Mouse (Mus musculus): ENCODE measurements around the gene Spem2. TPM values are rescaled to one million over a fixed set of nuclear protein-coding genes. Genes with fewer than 3 reads are reported as not detected.
A peak's percentile ranks its signal among the peaks of the same experiment; 100 is the strongest.

Gene Spem2
- total RNA-seq, 2 experiments from 2014 or later, result not detected

DNA sequence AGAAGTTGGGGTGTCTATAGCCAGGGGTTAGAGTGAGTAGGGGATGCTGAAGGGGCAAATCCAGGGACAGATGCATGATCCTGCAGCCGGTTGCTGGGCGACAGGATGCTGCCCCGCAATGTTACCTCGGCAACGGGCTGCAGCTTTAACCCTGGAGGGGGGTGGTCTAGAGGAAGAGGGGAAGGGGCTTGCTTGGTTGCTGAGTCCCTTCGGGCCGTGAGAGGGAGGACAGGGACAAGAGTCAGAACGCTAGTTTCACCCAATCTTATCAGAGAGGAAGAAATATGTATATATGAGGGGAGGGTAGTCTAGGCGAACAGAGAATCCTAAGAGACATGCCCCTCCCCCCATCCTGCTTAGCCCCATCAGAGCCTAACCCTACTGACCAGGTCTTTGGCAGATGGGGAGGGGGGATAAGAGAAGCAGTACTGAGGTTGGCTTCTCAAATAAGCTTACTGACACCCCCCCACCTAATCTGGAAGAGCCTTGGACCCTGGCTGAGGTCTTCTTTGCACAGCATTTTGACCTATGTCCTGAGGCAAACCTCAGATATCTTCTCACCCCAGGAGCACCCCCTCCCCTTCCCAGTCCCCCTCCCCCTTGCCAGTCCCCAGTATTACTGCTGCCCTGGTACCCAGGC is 17.2 kb upstream of the Spem2 start:
- DNase-seq, result no peak

DNA sequence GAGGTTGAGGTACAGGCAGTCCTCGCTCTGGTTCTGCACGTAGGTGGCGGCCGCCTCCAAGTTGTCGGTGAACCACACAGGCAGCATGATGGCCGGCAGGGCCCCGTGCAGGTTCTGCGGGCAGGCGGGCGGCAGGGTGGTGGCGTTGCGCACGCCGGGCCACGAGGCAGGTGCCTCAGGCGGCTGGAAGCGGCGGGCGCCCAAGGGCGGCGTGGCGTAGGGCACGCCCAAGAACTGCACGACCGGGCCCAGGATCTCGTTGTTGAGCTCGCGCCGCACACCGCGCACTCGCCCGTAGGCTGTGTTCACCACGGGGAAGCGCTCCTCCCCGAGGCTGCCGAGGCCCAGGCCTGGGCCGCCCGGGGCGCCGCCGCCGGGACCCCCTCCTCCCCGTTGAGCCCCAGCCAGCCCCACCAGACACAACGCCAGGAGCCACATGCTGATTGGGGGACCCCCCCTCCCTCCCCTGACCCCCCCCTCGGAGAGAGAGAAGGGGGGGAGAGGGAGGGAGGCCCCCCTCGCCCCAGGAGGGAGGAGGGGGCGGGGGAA is 15.8 kb upstream of the Spem2 start:
- DNase-seq, result peak; percentile 36

DNA sequence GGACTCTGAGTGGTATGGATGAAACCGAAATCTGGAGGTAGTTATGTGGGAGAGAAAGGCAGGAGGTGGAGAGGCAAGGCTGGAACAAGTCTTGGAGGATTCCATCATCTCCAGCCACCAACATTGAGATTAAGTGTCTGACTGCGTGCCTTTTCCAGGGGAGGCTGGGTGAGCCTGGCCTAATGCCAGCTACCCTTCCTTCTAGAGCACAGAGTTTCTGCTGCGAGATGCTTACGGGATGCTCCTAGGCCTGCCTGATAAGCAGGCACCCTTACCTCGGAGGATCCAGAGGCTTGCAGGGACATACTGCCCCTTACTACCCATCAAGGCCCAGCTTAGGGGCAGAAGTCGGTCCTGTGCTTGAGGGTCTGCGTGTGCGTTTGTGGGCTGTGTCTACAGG is 15.3 kb upstream of the Spem2 start:
- no peak for DNase-seq

DNA sequence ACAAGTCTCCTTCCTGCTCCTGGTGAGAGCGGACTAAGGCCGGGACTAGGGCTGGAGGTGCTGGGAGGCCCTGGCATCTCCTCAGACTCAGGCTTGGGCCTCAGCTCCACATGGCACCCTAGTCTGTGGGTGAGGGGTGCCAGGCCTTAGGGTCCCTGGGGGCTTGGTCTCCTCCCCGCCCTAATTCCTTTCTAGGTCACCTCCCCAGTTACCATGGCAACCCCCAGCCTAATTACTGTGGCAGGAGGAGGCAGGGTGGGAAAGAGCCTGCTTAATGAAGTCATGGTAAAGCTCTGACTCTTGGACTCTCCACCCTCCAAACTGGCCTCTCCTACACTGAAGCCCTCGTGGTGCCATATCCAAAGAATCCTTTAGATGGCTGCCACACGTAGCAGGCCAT is 10.6 kb upstream of the Spem2 start:
- DNase-seq, result no peak

DNA sequence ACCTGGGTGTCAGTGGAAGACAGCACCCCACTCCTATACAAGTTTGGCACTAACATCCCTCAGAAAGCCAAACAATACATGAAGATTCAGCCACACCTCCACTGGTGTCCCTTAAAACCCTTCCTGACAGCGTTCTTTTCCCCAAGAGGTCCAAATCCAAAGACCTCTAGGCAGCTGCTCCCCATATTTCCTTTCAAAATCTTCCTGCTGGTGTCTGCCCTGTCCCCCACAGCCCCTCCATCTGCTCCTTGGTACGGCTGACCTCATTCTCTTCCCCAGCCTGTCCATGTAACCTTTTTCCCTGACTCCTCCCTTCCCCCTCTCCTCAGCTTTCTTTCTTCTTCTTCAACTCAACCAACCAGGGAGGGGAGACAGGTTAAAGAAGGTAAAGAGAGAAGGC is 5.2 kb upstream of the Spem2 start:
- no peak for DNase-seq

DNA sequence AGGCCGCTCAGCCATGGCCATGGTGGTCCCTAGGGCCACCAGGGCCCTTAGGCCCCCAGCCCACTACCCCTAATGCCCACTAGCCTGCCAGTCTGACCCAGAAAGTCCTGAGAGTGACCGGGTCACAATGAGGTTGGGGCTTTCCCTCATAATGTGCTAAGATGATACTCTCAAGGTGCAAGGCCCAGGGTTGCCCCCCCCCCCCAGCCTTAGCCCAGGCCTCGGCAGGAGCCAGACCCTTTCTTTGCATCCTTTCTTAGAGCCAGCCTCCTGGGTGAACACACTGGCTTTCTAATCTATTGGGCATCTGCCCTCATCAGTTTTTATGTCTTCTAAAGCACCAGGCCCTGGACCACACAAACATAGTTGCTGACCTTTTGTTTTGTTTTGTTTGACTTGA is 3.8 kb upstream of the Spem2 start, which contains the start of gene Spem1:
TSS of gene Spem1 (minus strand) at position 101 of the 400 bp plus-strand sequence.
- no peak for DNase-seq

DNA sequence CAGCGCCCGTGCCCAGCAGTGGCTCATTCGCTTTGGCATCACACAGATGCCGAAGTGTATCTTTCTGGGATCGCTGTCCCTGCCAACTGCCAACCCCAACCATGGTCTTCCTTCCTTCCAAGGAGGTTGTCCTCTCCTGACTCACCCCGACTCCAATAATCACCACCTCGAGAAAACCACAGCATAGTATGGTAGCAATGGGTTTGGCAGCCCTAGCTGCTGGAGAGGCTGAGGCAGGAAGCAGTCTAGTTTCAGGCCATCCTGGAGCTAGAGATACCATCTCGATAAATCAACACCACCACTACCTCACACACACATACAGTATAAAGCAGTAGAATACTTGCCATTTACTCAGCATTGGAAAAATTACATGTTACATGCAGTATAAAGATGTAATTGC is 606 bp upstream of the Spem2 start:
- DNase-seq, result no peak

DNA sequence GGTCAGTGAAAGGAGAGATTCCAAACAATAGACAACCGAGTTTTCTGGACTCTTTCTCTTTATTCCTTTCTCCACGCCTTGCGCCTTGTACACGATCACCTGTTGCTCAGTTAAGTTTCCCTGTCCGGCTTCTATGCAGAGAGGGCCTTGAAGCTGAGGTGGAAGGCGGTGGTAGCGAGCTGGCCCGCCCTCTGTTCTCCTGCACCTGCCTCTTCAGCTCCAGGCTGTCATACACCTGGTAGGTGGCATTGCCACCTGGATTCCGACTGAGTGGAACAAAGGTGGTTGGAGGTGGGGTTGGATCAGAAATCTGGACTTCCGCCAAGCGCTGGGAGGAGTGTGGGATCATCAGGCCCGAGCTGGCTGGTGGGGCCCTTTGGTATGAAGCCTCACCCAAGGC is 1.7 kb downstream of the Spem2 start:
- no peak for DNase-seq

DNA sequence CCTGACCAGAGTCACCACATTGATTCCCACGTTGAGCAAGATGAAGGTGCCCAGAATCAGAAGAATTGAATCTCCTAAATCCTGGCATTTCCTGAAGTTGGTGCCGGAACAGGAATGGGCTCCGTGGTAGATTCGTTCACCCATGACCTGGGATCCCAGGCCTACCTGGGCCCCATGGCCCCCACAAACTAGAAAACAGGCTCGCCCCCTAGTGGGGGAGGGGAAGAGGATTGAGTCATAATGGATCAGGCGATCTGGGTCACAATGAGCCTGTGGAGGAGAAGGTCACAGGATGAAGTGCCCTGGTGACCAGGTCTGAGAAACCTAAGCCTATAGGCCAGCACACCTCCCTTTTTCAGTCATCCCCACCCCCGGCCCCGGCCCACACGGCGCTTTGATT is 3.1 kb downstream of the Spem2 start, which contains the start of gene Gm39566:
TSS of gene Gm39566 (minus strand) at position 144 of the 400 bp plus-strand sequence.
- DNase-seq, result no peak

DNA sequence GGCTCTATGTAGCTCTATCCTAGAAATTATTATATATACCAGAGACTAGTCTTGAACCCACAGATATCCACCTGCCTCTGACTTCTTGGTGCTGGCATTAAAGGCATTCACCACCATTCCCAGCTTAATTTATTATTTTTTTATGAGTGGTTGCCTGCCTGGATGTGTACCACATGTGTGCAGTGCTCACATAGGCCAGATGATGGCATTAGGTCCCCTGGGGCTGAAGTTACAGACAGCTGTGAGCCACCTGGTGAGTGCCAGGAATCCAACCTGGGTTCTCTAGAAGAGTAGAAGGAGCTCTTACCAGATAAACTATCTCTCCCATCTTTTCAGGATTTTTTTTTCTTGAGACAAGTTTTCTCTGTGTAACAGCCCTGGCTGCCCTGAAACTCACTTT is 8.0 kb downstream of the Spem2 start:
- no peak for DNase-seq

DNA sequence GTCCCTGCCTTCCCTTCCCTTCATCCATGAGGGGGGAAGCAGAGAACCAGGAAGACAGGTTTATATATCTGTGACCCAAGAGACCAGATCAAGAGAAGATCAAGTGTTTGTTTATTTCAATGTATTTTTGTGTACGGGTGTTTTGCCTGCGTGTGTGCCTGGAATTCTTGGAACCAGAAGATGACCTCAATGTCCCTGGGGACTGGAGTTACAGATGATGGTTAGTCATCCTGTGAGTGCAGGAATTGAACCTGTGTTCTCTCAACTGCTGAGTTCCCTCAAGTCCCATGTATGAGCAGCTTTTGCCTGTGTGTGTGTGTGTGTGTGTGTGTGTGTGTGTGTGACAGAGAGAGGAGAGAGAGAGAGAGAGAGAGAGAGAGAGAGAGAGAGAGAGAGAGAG is 10.6 kb downstream of the Spem2 start:
- no peak for DNase-seq

DNA sequence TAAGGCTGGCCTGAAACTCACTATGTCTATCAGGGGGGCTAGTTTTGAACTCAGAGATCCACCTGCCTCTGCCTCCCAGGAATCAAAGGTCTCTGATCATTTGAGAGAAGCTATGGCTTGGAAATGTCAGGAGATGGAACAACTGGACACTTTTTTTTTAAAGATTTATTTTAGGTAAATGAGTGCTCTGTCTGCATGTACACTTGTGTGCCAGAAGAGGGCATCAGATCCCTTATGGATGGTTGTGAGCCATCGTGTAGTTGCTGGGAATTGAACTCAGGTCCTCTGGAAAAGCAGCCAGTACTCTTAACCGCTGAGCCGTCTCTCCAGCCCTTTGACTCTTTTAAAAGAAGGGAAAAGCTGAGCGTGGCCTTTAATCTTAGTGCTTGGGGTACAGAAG is 11.9 kb downstream of the Spem2 start:
- DNase-seq, result no peak

DNA sequence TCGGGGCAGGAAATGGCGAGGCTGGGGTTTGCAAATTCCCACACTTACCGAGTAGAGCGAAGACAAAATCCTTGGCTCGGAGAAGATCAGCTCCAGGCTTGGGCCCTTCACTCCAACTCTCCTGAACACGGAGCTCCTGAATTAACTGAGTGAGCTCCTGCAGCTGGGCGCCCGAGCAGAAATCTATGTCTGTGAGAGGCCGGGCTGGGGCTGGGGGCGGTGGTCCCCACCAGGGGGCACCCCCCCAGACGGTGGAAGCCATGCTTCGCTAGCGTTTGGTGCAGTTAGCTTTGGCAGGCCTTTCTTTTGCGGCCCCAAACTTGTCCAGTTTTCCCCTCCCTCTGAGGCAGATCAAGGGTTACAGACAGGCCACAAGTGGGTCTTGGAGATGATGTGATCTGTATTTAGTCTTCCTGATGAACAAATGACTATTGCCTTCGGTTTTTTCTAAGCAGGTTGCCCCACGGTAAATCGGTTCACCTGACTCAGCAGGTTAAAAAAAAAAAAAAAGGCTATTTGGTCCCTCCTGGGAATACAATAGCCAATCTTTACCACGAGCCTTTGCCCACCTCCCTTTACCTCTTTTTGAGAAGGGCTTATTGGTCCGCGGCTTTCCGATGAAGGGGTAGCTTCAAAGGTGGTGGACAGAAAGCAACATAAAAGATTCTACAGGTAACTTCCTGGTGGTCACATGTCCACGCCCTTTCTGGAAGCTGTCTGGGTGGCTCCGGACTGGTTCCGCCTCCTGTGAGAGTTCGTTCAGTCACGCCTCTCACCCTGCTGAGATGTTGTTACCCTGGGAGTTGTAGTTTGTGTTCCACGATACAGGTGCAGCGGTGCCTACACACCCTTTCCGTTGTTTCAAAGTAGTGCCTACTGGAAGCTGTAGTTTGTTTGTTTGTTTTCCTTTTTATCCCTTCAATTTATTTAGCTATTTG is 13.0 kb downstream of the Spem2 start, which contains the start of gene Tmem102:
TSS of gene Tmem102 (minus strand) at position 653 of the 938 bp plus-strand sequence.
- no peak for DNase-seq

DNA sequence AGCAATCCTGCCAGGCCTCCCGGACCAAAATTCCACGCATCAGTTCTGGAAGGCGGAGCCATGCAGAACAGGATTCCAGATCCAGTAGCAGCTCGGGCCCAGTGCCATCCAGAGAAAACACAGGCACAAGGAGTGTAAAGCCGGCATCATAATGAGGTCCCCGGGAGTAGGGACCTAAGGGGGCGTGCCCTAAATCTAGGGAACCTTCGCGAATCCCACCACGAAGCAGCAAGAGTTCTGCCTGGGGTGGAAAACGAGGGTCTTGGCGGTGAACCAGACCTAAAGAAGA is 13.7 kb downstream of the Spem2 start:
- peak; percentile 55 for DNase-seq

DNA sequence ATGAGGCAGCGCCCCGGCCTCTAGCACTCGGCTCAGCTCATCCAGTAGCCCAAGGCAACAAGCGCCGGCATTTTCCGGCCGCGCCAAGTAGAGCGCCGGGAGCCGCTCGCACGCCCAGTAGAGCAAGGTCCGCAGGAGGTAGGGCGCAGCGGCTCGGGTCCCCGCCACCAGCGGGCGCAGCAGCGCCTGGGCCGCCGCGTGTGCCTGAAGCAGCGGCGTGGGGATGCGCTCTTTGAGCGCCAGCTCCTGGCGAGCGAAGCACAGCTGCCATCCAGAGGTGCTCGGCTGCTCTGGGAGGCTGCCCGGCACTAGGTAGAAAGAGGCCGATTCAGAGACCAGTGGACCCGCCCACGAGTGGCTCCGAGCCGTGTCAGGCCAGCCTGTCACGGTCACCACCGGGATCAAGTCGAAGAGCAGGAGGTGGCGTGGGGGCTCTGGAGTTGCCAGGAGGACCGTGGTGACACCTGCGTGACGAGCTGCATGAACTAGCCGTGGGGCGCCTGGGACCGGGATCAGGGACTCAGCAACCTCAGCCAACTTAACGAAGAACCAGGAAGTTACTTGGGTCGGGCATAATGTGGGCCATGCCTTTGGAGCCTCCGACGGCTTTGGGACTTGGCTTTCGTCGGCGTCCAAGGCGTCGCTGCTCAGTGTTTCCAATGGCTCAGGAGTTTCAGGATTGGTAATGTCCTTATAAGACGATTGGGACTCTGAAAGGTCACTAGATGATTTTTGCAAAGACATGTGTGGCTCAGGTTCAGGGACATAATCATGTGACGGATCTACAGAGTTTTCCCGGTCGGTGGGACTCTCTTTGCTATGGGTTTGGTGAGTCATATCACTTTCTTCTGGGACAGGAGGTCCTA is 14.2 kb downstream of the Spem2 start:
- DNase-seq, result peak; percentile 82

DNA sequence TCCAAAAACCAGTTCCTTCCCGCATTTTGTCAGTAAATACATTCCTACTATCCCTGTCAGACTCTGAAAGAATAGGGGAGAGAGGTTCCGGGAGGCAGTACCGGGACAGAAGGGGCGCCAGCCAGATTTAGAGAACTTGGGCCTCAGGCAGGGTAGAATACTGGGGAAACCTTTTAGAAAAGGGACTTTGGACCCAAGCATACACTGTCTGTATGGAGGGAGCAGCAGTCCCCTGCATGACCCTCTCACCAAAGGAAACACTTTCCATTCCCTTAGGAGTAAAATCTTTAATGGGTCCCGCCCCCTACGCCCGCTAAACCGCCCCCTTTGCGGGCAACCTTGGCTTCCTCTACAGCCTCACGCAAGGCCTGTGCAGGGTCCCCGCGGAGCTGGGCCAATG is 14.9 kb downstream of the Spem2 start:
- no peak for DNase-seq

DNA sequence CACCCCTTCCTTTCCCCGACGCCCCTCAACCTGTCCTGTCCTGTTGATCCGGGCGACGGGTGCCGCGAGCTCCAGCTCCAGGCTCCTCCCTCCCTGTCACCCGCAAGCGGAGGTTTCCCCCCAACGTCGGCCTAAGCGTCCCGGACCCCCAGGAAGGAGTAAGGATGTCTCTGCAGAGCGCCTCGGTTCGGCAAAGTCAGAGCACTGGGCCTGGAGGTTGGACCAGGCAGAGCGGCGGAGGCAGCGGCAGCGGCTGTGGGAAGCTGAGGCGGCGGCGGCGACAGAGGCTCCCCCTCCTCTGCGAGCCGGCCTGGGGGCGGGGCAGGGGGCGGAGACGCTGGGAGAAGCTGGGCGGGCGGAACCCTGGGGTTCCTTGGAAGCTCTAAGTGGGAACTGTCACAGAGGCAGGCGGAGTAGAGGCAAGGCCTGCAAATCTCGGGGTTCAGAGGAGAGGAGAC is 15.6 kb downstream of the Spem2 start:
- peak; percentile 89 for DNase-seq

DNA sequence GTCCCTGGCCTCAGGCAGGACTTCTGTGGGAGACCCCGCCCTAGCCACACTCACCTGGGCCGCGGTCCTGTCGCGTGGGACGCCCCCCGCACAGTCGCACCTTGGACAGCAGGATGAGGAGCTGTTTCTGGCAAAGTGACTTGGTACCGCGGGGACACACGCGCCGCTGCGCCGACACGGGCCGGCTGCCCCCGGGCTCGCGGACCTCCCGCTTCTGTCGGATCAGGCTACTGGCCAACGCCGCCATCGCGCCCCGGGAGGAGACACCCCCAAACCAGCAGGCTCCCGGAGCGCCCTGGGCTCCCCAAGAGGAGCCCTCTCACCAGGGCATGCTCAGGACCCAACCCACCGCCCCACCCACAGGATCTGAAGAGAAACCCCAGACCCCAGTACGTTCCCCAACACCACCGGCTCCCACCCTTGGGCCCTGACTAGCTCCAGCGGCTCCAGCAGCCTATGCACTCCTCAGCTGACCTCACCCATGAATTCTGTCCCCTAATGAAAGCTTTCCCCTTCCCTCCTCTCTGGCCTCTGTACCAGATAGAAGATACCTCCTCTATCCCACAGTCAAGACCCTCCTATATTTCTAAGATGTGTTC is 16.8 kb downstream of the Spem2 start, which contains the start of gene Fgf11:
TSS of gene Fgf11 (minus strand) at position 479 of the 599 bp plus-strand sequence.
- DNase-seq, result no peak

DNA sequence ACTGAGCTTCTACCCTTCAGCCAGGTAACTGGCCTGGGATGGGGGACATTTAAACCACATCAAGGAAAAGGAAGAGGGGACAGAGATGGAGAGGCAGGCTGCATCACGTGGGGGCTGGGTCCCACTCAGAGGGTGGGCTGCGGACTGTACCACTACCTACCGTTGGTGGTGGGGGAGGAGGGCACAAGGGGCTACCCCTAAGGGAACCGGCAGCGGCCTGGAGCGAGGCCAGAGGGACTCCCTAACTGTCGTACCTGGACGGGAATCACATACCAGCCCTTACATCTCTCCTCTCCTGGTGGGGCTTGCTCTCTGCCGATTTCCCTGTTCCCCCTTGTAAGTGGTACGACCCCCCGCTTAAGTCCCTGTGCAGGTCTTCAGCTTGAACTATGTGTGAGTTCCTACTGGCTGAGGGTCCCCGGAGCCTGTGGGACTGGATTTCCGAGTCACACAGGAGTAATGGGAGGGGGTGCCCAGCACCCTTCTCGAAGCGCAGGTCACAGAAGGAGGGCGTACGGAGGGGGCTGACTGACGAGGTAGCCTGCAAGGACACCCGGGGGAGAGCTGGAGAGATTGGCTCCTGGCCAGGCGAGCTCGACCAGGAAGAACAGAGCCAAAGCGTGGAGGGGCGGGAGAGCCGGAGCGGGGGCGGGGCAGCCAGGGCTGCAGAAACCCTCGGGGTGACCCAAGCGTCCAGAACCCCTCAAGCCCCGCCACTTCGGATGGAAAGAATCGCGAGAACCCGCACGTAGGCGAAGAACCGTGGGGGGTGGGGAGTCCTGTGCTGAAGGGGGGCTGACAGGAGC is 17.7 kb downstream of the Spem2 start:
- DNase-seq, result peak; percentile 79

DNA sequence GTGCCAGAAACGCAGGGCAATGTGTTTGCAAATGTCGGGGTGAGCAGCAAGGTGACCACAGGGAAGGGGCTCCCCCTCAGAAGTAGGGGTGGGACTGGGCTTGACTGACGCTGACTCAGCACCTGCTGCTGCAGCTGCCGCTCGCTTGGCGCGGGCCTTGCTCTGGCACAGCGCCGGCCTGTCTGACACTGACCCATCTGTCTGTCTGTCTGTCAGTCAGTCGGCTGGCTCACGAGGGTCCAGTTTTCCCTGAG is 18.2 kb downstream of the Spem2 start:
- peak; percentile 41 for DNase-seq

DNA sequence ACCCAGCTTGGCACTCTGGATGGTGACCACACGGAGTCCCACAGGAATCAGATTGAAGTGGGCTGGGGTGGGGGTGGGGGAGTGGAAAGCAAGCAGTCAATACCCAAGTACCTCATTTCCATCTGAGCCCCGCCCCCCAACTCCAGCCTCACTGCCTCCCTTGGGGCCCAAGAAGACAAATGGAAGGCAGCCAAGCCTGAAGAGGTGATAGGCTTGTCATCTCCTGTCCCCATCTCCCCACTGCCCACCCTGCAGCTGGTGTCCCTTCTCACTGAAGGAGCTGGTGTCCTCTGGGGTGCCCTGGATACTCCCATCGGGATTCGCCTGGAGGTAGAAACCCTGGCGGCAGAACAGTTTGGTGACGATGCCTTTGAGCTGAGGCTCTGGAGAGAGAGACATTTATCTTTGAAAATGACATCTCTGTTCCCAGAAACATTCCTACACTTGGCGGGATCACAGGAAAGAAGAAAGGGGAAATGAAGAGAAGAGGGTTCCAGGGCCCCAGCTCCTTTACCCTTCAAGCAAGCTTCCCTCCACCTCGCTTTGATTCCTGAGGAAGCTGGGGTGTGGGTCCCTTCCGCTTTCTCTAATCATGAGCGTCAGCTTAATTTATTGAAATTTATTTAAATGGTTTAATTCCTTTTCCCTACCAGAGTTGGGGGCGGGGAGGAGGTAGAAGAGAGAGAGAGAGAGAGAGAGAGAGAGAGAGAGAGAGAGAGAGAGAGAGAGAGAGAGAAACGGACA is 18.7 kb downstream of the Spem2 start:
- DNase-seq, result no peak
